Mouse (Mus musculus): ENCODE data around the gene Dpyd. TPM values are rescaled to one million over a fixed set of nuclear protein-coding genes. Genes with fewer than 3 reads are reported as not detected.

Gene Dpyd
- total RNA-seq, 2 experiments from 2014 or later = 23.2 to 23.5 TPM

DNA sequence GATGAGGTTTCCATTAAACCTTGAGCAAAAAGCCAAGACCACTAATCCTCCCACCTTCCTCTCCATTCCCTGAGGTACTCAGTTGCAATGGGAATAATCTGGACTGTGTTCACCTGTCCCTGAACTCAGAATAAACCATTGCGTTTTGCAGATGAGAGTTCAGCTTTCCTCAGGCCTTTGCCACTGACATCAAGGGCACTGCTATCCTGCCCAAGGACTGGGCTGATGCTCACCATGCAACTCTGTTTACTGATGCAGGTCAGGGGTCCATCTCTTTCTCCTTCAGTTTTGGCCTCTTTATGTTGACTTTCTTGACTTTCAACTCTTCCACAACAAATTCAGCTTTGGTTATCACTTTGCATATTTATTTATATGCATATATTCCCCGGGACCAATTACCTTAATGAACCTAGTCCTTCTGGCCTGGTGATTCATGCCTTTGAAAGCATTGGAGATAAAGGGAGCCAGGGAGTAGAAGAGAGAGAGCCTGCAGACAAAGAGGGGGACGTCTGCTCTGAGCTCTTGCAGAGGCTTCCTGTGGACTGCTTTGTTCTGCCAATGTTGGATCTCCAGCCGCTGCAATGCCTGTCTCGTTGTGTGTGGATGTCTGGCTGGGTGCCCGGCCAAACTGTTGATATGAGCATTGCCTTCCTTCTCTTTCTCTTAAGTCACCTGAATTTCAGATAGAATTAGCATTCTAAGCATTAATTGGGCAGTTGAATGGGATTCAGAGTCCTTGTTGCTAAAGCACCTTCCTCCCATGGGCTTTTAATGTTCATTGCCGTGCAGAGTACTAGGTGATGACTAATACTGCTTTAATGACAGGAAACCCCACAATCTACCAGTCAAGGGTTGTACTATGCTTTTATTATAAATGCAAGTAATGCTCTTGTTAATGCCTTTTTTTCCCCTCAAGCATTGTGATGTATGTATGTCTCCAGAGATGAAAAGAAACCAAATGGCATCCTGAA is 771.7 kb downstream of the Dpyd start:
- peak; percentile 14 to 40 for DNase-seq (ENCODE audit: low spot score in 2 of 2)

- peak in 1 of 2 experiments; percentile 28 for DNase-seq (ENCODE audit: low spot score in 2 of 2)
Observed at GRCm38 (mm10) chr3:119361555-119362385, 799.8 kb downstream of the Dpyd start.

DNA sequence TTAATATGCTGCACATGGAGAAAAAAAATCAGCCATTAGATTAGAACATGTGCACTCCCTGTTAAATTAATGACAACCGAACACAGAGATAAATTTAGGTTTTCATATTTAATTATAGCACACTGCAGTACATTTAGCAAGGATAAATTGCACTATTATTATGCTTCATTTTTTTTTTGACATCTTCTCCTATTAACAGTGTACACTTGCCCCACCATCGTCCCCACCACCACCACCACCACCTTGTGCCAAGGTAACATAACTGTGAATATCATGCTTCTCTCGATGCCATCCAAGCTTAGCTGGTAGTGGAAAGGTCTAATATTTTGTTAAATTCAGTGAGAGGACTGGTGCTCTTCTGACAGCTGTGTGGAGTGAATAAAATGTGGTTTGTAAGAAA is 800.5 kb downstream of the Dpyd start:
- no peak for DNase-seq (ENCODE audit: low spot score in 2 of 2)

DNA sequence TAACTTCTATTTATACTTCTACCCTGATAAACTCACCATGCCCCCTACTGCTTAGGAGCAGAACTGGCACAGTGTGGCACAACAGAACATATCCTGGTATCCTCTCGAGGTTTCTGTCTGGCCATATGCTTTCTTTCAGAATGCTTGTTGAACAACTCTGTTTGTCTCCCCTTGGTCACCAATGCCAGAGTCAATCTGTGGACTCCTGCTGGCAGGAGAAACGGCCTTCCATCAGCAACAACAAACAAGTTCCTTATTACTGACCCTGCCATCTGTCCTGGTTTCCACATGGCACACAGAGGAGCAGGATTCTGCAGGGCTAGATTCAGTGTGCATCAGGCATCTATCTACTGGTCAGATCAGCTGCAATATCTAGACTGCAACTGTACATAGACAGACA is 807.0 kb downstream of the Dpyd start:
- peak in 1 of 2 experiments; percentile 21 for DNase-seq (ENCODE audit: low spot score in 2 of 2)

- DNase-seq (ENCODE audit: low spot score in 2 of 2) = no peak
Observed at GRCm38 (mm10) chr3:119381119-119381518, 819.2 kb downstream of the Dpyd start.

- DNase-seq (ENCODE audit: low spot score in 2 of 2) = no peak
Observed at GRCm38 (mm10) chr3:119382395-119382794, 820.5 kb downstream of the Dpyd start.

DNA sequence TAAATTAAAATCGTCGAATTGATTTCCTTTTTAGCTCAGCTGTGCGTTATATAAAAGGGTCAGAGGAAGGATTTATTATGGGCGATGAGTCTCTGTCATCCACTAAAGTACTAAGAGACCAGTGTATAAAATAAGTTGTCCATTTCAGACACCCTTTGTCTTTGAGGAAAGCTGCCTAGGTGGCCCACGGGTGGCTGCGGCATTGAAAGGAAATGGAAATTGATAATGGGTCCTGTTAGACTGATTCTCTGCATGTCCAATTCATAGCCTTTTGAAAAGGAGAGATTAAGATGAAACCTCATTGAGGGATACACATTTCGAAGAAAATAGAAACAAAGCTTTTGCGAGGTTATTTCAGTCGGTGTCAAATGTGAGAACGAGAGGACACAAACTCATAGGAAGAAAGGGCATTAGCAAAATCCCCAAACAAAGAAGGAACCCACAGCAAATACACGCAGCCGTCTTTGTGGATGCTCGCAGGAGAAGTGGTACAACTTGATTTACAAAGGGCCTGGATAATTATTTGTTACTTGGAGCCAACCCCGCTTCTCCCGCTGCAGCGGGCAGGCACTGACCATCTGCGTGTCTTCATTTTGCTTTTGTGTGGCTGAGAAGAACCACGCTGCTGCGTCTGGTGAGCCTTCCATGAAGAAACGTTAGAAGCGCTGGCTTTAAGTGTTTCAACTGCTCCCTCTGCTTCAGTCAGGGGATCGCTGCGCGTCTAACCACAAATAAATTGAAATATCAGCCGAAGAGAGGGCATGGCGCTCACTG is 825.6 kb downstream of the Dpyd start:
- DNase-seq (ENCODE audit: low spot score in 2 of 2) = peak; percentile 21 to 26

- no peak for DNase-seq (ENCODE audit: low spot score in 2 of 2)
Observed at GRCm38 (mm10) chr3:119397205-119397604, 835.3 kb downstream of the Dpyd start.

DNA sequence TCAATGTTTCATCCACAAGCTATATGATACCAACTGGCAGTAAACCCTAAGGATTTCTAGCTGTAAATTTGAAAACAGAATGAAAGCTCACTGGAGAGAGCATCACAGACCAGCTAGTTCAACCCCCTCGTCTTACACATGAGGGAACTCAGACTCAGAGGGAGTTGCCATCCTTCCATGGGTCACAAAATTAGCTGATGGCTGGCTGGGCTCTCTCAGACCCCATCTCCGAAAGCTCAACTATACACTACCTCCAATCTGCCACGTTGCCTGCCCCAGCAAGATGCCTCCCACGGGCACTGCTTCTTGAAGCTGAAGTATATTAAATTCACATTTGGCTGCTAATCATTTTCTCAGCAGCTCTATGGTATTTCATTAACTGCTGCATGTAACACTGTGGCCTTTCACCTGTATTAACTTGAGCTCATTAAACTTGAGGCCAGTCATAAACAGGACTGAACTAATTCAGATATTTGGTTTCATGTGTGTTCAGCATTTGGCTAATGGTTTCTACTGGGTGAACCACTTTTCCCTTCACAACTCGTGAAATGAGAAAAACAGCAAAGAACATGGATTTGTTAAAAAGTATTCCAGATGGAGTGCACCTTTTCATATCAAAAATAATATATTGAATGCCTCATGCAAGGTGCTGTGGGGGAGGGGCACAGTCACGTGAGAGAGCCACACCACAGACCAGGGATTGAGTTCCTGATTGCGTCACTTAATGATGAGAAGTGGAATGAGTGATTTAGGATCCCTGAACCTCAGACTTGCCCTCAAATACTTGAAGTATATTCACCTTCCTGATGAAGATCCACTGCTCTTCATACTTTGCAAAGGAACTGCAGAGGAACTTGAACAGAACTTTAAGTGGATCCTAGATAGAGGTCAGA is 841.2 kb downstream of the Dpyd start:
- no peak for DNase-seq (ENCODE audit: low spot score in 2 of 2)

DNA sequence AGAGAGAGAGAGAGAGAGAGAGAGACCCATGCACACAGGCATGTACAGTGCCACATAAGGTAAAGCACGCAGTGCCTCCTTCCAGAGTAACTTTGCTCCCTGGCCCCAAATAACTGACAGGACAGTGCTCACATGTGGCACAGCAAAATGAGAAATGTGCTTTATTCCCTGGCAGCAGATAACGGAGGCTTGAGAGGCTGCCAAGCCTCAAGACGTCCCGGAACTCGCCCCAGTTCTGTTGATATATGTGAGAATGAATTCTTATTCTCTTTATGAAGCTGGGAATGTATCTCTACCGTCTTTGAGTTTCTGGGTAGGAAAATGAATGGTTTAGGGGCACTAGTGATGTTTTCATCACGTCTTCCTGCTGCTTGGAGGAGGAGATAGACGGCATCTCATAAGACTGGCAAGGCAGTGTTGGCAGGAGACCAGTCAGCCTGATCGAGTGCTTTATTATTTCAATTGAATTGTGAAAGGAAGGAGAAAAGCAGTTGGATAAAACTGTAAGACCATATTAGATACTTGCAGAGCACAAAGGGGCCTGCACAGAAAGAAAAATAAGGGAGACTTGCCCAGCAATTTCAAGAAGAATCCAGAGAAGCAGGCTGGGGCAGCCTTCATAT is 857.3 kb downstream of the Dpyd start:
- peak in 1 of 2 experiments; percentile 21 for DNase-seq (ENCODE audit: low spot score in 2 of 2)

GRCm38 (mm10) chr3:119419745-119420144 is 857.8 kb downstream of the Dpyd start:
- no peak for DNase-seq (ENCODE audit: low spot score in 2 of 2)

DNA sequence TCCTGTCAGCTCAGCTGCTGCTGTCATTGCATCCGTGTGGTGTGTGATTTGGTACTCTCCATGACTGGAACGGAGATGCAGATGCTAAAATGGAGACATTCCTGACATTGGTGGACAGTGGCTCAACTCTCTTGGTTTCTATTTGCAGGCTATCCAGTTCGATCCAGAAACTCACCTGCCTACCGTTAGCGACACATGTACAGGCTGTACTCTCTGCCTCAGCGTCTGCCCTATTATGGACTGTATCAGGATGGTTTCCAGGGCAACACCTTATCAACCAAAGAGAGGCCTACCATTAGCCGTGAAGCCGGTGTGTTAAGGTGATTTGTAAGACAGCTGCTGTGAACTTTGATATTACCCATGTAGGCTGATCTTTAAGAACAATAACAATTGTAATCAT is 869.4 kb downstream of the Dpyd start:
- DNase-seq (ENCODE audit: low spot score in 2 of 2) = peak in 1 of 2 experiments; percentile 6

DNA sequence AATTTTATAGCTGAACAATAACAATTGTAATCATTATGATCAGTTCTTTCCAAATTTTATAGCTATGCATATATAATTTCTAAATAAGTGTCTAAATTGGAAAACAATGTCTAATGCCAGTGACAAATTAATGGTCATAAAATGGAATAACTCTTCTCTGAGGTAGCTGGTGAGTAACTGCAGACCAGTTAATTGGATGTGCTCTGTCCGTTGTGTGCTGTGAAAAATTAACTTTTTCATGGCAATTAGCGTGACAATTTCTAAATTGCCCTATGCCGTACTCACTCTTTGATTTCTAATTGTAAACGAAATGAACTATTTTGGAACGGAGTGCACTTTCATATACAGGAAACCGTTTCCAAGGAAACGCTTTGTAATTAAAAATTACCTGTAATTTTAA is 869.8 kb downstream of the Dpyd start:
- DNase-seq (ENCODE audit: low spot score in 2 of 2) = no peak

GRCm38 (mm10) chr3:119447559-119447958 is 885.6 kb downstream of the Dpyd start:
- DNase-seq (ENCODE audit: low spot score in 2 of 2) = no peak

DNA sequence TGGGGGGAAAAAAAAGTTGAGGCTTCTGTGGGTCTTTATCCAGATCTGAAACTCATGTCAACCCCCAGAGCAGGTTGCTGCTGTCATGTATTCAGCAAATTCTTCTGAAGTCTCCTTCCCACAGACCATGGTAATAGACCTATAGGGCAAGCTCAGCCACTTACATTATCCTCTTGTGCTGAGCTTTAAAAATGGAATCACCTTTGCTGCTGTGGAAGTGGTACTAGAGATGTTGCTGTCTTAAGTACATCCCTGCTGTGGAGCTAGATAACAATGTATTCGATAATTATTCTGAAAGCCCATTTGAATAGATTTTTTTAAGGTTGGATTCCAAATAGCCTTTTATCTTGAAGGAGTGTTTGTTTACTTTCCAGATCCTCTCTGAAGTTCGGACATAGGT is 902.1 kb downstream of the Dpyd start:
- DNase-seq (ENCODE audit: low spot score in 2 of 2) = no peak

- no peak for DNase-seq (ENCODE audit: low spot score in 2 of 2)
Observed at GRCm38 (mm10) chr3:119464479-119464878, 902.5 kb downstream of the Dpyd start.

- DNase-seq (ENCODE audit: low spot score in 2 of 2) = peak in 1 of 2 experiments; percentile 26
Observed at GRCm38 (mm10) chr3:119467723-119468122, 905.8 kb downstream of the Dpyd start.

All from layer of hippocampus, postnatal 10 days (tissue).